Mouse (Mus musculus): ENCODE data around the gene Olfr730. TPM values are rescaled to one million over a fixed set of nuclear protein-coding genes. Genes with fewer than 3 reads are reported as not detected.

Olfr730 gene
- not detected in 2 replicates for polyA plus RNA-seq (2014; fragmentation: Nextera tagmentation; extraction: Ambion mirVana)

GRCm38 (mm10) chr14:50188098-50188497, at the start of gene Olfr730:
TSS of gene Olfr730 (minus strand) at chr14:50188198.
- Histone ChIP-seq H3K9me3 (replicated peaks; ENCODE audit: control insufficient read depth, low read length) (no peaks in the 10 kb centered on the region), H3K4me3 (ENCODE audit: low read depth, low read length) (no peak within 1 kb of the TSS), H3K27me3 (ENCODE audit: control insufficient read depth, insufficient read depth, low read length) (no peaks in the 10 kb centered on the region), H3K4me2 (no peak within 1 kb of the TSS), H3K4me1 (ENCODE audit: control insufficient read depth, insufficient read depth, low read length) (no peaks in the 10 kb centered on the region), H3K9ac (ENCODE audit: low read depth, low read length) (no peak within 1 kb of the TSS), H3K36me3 (ENCODE audit: control insufficient read depth, insufficient read depth, low read length) (no peaks in the 10 kb centered on the region), H3K27ac (ENCODE audit: low read depth, low read length) (no peak within 1 kb of the TSS)
- 68% methylated on average over 1 of the region's 1 CpGs for WGBS (ENCODE audit: insufficient replicate concordance)
- ATAC-seq (replicated peaks; ENCODE audit: insufficient number of reproducible peaks, low FRiP score, low TSS enrichment) = no peak

GRCm38 (mm10) chr14:50152810-50153209, 35.2 kb downstream of the Olfr730 start, which contains the start of gene Olfr729:
TSS of gene Olfr729 (minus strand) at chr14:50152910.
- ATAC-seq (replicated peaks; ENCODE audit: insufficient number of reproducible peaks, low FRiP score, low TSS enrichment) = no peak
- H3K9me3 ChIP-seq (replicated peaks; ENCODE audit: control insufficient read depth, low read length) = no peaks in the 10 kb centered on the region
- H3K4me1 ChIP-seq (ENCODE audit: control insufficient read depth, insufficient read depth, low read length) = no peaks in the 10 kb centered on the region
- no peaks in the 10 kb centered on the region for H3K27me3 ChIP-seq (ENCODE audit: control insufficient read depth, insufficient read depth, low read length)
- H3K9ac ChIP-seq (ENCODE audit: low read depth, low read length) = no peak within 1 kb of the TSS
- H3K27ac ChIP-seq (ENCODE audit: low read depth, low read length) = no peak within 1 kb of the TSS
- H3K36me3 ChIP-seq (ENCODE audit: control insufficient read depth, insufficient read depth, low read length) = no peaks in the 10 kb centered on the region
- H3K4me2 ChIP-seq = no peak within 1 kb of the TSS
- H3K4me3 ChIP-seq (ENCODE audit: low read depth, low read length) = no peak within 1 kb of the TSS

GRCm38 (mm10) chr14:50142580-50142979, 45.4 kb downstream of the Olfr730 start, which contains the start of gene Olfr728:
TSS of gene Olfr728 (minus strand) at chr14:50142680.
- no peak within 1 kb of the TSS for H3K4me3 ChIP-seq (ENCODE audit: low read depth, low read length)
- no peak within 1 kb of the TSS for H3K9ac ChIP-seq (ENCODE audit: low read depth, low read length)
- H3K27me3 ChIP-seq (ENCODE audit: control insufficient read depth, insufficient read depth, low read length) = no peaks in the 10 kb centered on the region
- H3K27ac ChIP-seq (ENCODE audit: low read depth, low read length) = no peak within 1 kb of the TSS
- no peak for ATAC-seq (replicated peaks; ENCODE audit: insufficient number of reproducible peaks, low FRiP score, low TSS enrichment)
- no peaks in the 10 kb centered on the region for H3K9me3 ChIP-seq (replicated peaks; ENCODE audit: control insufficient read depth, low read length)
- no peaks in the 10 kb centered on the region for H3K4me1 ChIP-seq (ENCODE audit: control insufficient read depth, insufficient read depth, low read length)
- H3K36me3 ChIP-seq (ENCODE audit: control insufficient read depth, insufficient read depth, low read length) = no peaks in the 10 kb centered on the region
- 85% methylated on average over 5 of the region's 5 CpGs for WGBS (ENCODE audit: insufficient replicate concordance)
- H3K4me2 ChIP-seq = no peak within 1 kb of the TSS

Other genes starting within 250 kb of the Olfr730 start
- gene Olfr724, start 224.9 kb downstream of the Olfr730 start, polyA plus RNA-seq (2014; fragmentation: Nextera tagmentation; extraction: Ambion mirVana) = not detected in 2 replicates
- gene Olfr725, start 147.8 kb downstream of the Olfr730 start, polyA plus RNA-seq (2014; fragmentation: Nextera tagmentation; extraction: Ambion mirVana) = not detected in 2 replicates
- not detected in 2 replicates for gene Olfr726, start 97.2 kb downstream of the Olfr730 start, polyA plus RNA-seq (2014; fragmentation: Nextera tagmentation; extraction: Ambion mirVana)
- not detected in 2 replicates for gene Olfr727, start 65.0 kb downstream of the Olfr730 start, polyA plus RNA-seq (2014; fragmentation: Nextera tagmentation; extraction: Ambion mirVana)
- not detected in 2 replicates for gene Olfr728, start 45.5 kb downstream of the Olfr730 start, polyA plus RNA-seq (2014; fragmentation: Nextera tagmentation; extraction: Ambion mirVana)
- gene Olfr729, start 35.3 kb downstream of the Olfr730 start, polyA plus RNA-seq (2014; fragmentation: Nextera tagmentation; extraction: Ambion mirVana) = not detected in 2 replicates
- not detected in 2 replicates for gene Olfr731, start 53.7 kb upstream of the Olfr730 start, polyA plus RNA-seq (2014; fragmentation: Nextera tagmentation; extraction: Ambion mirVana)
- gene Olfr732, start 96.0 kb upstream of the Olfr730 start, polyA plus RNA-seq (2014; fragmentation: Nextera tagmentation; extraction: Ambion mirVana) = not detected in 2 replicates
- not detected in 2 replicates for gene Olfr733, start 113.3 kb upstream of the Olfr730 start, polyA plus RNA-seq (2014; fragmentation: Nextera tagmentation; extraction: Ambion mirVana)
- gene Olfr734, start 138.6 kb upstream of the Olfr730 start, polyA plus RNA-seq (2014; fragmentation: Nextera tagmentation; extraction: Ambion mirVana) = not detected in 2 replicates
- gene Olfr735, start 160.7 kb upstream of the Olfr730 start, polyA plus RNA-seq (2014; fragmentation: Nextera tagmentation; extraction: Ambion mirVana) = not detected in 2 replicates
- not detected in 2 replicates for gene Tlr11, start 169.7 kb upstream of the Olfr730 start, polyA plus RNA-seq (2014; fragmentation: Nextera tagmentation; extraction: Ambion mirVana)
- gene Olfr736, start 193.0 kb upstream of the Olfr730 start, polyA plus RNA-seq (2014; fragmentation: Nextera tagmentation; extraction: Ambion mirVana) = not detected in 2 replicates
- gene Olfr738, start 219.4 kb upstream of the Olfr730 start, polyA plus RNA-seq (2014; fragmentation: Nextera tagmentation; extraction: Ambion mirVana) = not detected in 2 replicates
- not detected in 2 replicates for gene Olfr739, start 230.4 kb upstream of the Olfr730 start, polyA plus RNA-seq (2014; fragmentation: Nextera tagmentation; extraction: Ambion mirVana)